Mouse (Mus musculus): Measurements from ENCODE around the gene Ebna1bp2.

Ebna1bp2 gene

DNA sequence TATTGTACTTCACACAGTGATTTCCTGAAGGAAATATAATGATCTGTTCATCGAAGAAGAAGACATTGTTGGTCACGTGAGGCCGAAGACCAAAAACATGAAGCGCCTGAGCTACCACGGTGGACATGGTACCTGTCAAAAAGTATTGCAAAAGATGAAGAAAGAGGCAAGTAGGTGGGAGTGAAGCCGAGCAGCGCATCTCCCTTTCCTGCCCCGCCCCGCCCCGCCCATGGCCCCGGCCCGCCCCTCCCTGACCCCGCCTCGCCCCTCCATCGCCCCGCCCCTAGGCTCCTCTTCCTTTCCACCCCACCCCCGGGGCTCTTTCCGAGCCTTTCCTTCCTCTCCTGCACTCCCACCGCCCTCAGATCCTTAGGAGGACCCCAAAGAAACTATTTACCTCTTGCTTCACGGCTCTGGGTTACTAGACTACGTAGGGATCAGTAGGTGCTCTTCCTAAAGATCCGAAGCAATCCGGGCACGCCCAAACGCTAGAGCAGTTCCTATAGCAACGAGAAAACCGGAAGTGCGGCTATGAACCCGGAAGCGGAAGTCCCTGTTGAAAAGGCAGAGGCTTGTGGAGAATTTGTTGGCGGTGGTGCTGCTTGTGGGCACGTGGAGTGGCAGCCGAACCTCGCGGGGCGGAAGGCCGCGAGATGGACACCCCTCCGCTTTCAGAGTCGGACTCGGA, at the start of gene Ebna1bp2, which contains the start of gene Cfap57:
Gene Ebna1bp2, plus strand, starts transcription at position 521 of the 688 bp plus-strand sequence.
Gene Cfap57, minus strand, starts transcription at position 499 of the 688 bp plus-strand sequence.
- DNase-seq (ENCODE audit: low spot score in 2 of 2), result peak; percentile 90 to 95

DNA sequence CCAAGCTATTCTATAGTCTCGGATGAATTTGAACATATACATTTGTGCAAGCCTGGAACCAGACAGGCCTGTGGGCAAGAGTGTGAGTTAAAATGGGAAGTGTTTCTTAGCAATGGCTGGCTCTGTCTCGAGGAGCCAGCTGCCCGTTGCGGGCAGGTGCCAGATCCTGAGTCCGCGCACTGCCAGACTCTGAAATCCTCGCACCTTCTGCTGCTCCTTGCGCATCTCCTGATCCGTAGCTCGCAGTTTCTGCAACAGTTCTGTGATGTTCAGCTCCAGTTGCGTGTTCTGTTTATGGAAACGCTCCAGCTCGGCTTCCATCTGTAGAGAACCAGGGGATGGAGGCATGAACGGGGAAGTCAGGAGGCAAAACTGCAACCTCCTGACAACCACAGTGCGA, 49.2 kb upstream of the Ebna1bp2 start:
- DNase-seq (ENCODE audit: low spot score in 2 of 2), result peak; percentile 61 to 87

DNA sequence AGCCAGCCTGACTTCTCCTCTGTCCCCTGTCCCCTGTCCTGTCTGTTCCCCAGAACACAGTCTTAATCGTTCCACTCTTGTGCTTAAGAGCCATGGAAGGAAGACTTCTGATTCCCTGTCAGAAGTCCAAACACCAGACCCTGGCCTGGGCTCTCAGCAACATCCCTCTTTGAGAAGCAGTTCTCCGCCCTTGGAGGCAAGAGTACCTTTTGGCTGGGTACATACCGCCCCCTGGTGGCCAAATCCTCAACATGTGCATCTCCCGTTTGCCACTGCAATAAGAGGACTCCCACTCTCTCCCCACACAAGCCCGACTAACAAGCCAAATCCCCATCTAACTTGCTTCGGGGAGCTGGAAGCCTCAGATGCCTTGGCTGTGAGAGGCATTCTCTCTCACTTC, 44.5 kb upstream of the Ebna1bp2 start:
- DNase-seq (ENCODE audit: low spot score in 2 of 2), result peak; percentile 91

DNA sequence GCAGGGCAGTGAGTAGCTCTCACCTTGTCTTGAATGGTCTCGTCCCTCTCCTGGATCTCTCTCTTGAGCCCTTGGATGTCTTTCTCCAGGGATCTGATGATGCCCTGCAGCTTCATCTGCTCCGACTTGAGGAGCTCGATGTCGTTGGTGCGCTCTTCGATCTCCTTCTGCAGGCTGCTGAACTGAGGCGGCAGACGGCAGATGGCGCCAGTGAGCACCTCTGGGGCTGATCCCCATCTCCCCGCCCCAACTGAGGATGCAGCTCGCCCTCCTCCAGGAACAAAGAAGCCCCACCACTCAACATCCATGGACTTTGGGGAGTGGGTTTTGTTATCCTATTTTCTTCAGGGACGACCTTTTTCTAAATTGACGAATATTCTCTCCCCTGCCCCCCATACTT, 41.3 kb upstream of the Ebna1bp2 start:
- peak in 1 of 2 experiments; percentile 21 for DNase-seq (ENCODE audit: low spot score in 2 of 2)

DNA sequence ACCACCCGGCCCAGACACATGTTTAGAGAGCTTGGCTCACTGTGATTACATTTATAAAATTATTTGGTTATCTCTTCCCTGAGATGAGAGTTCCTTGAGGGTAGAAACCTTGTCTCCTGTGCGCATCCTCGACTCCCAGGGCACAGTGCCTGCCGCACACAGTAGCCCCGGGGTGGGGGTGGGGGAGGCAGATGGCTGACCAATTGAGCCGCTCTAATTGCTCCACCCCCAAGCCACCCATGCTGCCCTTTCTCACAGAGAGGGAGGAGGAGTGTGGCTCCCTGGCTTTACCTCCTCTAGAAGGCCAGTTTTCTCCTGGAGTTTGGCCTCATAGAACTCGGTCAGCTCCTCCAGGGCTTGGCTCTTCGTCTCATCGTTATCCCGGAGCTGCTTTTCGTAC, 39.1 kb upstream of the Ebna1bp2 start:
- DNase-seq (ENCODE audit: low spot score in 2 of 2), result no peak

DNA sequence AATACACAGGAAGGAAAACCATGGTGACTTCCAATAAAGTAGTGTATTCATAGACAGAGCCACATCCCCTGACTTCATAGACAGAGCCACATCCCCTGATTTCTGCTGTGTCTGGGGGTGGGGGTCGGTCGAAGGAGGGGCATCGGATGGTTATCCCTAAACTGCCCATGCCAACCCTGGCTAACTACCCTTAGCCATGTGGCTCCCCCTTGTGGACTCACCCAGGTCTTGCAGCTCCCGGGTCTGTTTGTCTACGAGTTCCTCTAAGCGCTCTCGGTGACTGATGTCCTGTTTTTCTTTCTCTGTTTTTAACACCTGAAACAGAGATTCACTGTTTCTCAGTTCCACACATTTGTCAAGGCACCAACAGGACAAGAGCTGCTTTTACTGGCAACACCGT, 38.0 kb upstream of the Ebna1bp2 start:
- DNase-seq (ENCODE audit: low spot score in 2 of 2), result no peak

DNA sequence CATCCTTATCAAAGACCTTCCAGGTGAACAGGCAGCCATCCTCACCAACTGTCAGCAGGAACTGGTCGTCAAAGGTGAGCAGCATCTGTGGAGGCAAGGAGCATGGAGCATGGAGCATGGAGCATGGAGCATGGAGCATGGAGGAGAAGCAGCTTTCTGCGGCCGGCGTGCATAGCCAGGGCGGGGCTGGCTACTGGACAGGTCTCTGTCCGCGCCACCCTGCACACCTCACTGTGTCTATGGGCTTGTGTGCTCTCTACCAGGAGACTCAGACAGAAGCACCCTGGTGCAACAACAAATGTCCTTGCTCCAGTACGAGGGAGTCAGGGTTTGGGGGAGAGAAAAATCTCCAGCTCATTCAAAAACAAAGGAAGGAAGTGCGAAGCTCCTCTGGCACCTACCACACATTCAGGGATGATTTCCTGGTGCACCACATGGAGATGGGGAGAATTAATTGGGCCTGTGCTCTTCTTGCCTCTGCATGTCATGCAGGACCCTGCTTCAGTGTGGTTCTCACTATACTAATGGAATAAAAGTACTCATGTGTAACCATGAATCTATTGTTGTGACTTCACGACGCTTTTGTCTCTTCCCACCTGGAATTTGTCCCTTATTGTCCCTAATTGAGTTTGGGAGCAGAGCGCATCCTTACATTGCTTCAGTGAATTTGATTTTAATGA, 31.4 kb upstream of the Ebna1bp2 start:
- DNase-seq (ENCODE audit: low spot score in 2 of 2), result no peak

DNA sequence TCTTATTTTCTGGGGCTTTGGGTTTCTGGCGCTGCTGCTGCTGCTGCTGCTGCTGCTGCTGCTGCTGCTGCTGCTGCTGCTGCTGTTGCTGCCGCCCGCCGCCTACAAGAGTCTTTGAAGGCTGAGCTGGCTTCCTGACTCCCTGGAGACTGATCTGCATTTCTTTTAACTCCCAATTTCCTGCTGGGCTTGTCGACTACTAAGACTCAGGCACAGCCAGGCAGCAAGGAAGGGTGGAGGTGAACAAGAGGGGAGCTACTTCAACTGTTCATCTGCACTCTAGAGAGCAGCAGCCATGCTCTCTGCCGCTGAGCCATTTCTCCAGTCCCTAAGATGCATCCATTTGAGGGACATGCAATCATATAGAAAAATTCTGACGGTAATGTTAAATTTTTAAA, 30.9 kb upstream of the Ebna1bp2 start:
- no peak for DNase-seq (ENCODE audit: low spot score in 2 of 2)

DNA sequence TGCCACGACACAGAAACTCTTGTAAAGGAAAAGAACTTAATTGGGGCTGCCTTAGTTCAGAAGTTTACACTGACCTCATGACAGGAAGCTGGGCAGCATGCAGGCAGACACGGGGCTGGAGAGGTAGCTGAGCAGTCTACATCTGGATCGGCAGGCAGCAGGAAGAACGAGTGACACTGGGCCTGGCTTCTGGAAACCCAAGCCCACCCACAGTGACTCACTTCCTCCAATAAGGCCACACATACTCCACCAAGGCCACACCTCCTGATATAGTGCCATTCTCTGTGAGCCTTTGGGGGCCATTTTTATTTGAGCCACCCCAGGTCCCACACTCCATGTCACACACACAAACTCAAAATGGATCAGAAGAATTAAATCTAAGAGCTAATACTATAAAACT, 16.5 kb upstream of the Ebna1bp2 start:
- no peak for DNase-seq (ENCODE audit: low spot score in 2 of 2)

DNA sequence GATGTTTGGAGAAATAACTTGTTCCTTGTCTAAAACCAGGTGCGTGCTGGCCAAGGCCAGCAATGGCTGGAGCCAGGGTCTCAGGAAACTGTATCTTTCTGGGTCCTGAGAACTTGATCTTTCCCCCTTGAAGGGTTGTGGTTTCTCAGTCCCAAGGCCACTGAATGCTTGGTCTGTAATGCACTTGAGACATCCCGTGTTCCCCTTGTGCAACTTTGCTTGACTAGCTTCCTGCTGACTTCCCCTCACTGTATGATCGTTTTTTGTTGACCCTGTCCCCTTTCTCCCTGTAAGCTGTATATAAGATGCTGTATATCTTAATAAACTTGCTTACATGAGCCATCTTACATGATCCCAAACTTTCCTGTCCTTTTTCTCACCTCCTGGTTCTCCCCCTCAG, 10.8 kb upstream of the Ebna1bp2 start:
- DNase-seq (ENCODE audit: low spot score in 2 of 2), result no peak

DNA sequence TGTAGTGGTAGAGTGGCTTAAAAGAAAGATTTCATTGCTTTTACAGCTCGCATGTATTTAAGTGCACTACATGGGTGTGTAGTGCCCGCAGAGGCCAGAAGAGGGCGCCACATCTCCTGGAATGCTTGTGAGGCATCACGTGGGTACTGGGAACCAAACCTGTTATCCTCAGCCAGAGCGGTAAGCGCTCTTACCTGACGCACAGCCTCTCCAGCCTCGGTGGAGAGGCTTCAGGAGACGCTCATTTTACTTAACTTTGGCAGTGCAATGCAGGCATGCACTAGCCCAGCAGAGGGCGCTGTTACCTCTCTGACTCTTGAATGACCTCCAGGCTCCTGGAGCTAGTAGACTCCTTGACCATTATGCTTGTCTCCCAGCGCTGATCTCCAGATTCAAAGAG, 8.0 kb upstream of the Ebna1bp2 start:
- DNase-seq (ENCODE audit: low spot score in 2 of 2), result peak in 1 of 2 experiments; percentile 17

DNA sequence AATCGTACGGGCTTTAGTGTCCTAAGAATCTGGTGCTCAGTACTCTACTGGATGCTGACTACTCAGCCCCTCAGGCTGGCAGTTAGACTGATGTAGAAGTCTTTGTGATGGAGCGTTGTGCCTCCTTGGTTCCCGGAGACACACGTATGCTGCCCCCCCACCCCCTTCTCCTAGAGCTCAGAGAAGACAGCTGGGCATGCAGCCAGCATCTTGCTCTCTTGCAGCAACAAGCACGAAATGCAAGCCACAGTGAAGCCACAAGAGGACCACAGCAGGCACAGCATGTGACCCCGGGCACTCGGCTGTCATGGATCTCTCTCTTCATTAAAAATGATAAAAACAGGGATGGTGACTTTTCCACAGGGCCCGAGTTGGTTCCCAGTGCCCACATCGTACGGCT, 5.2 kb upstream of the Ebna1bp2 start:
- no peak for DNase-seq (ENCODE audit: low spot score in 2 of 2)

DNA sequence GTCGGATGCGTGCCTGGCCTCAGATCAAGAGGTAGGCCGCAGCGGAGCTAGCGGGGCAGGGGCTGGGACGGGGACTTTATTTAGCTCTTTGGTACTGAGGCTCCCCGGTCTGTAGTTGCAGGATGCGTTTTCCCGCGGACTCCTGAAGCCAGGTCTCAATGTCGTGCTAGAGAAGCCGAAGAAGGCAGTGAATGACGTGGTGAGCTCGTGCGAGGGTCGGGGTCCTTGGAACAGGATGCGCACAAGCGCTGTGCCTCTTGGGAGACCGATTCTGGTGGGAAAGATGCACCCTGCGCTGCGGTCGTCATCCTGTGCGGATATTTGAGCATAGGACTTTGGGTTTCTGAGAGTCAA, 345 bp downstream of the Ebna1bp2 start:
- DNase-seq (ENCODE audit: low spot score in 2 of 2), result no peak

DNA sequence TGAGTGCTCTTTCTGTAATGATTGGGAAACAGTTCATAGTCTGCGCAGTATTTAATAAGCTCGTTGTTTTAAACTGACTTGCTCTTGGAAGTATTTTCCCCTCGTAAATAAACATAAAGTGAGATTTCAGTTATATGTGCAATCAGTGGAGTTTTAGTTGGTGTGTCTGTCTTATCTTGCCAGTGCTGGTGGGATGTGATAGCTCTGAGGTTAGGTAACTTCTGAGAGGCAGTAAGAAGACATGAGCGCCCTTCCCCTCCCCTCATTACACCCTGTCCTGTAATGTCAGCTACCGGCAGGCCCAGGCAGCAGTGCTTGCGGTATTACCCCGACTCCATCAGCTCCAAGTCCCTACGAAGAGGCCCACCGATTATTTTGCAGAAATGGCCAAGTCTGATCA, 1.2 kb downstream of the Ebna1bp2 start:
- no peak for DNase-seq (ENCODE audit: low spot score in 2 of 2)

DNA sequence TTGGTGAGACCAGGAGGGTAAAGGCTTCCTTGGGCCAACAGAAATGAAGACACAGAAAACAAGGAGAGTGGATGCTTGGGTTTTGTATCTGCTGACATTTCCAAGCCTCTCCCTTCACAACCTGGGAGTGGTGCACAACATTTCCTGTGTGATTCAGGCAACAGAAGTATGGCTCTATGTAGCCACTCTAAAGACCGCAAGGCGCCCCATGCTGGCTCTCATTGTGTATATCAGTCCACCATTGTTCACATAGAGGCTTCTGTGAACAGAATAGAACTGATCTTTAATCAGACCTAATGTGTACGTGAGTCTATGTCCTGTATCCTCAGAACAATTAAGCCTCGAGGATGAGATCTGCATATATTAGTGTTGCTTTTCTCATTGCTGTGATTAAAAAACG, 9.7 kb downstream of the Ebna1bp2 start:
- DNase-seq (ENCODE audit: low spot score in 2 of 2), result no peak

DNA sequence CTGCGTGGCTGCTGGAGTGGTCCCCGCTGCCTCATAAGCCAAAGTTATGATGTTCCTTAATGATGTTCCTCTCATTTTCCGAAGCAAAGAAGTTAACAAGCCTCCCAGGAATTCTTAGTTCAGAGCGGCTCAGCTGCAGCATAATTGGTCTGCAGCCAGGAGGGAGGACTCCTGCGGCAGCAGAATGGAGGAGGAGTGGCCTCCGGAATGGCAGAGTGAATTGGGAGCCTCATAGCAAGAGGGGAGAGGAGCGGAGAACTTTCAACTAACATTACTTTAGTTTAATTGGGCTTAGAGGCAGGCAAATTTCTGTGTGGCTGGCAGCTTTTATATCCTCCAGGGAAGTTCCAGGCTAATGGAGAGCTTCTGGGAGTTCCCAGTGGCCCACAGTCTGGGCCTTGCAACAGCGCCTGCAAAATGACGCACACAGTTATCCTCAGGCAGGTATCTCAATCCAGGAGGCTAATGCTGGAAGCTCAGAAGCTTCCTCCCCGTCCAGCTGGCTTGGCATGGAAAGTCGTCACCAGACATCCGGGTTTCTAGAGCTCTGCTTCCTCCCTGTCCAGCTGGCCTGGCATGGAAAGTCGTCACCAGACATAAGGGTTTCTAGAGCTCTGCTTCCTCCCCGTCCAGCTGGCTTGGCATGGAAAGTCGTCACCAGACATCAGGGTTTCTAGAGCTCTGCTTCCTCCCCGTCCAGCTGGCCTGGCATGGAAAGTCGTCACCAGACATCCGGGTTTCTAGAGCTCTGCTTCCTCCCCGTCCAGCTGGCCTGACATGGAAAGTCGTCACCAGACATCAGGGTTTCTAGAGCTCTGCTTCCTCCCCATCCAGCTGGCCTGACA, 22.0 kb downstream of the Ebna1bp2 start:
- DNase-seq (ENCODE audit: low spot score in 2 of 2), result peak; percentile 5 to 13

DNA sequence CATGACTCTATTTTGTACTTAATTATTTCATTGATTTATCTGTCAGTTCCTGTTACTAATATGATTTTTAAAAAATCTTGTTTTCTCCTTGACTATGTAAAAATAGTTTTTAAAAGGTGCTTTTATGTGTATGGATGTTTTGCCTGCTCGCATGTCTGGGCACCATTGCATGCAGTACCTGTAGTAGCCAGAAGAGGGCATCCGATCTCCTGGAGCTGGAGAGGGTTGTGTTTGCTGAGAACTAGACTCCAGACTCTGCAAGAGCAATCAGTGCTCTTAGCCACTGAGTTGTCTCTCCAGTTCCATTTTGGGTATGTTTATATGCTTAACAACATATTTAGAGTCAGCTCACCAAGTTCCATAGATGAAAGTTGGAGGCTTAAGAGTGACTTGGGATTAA, 24.6 kb downstream of the Ebna1bp2 start:
- peak; percentile 58 to 67 for DNase-seq (ENCODE audit: low spot score in 2 of 2)

DNA sequence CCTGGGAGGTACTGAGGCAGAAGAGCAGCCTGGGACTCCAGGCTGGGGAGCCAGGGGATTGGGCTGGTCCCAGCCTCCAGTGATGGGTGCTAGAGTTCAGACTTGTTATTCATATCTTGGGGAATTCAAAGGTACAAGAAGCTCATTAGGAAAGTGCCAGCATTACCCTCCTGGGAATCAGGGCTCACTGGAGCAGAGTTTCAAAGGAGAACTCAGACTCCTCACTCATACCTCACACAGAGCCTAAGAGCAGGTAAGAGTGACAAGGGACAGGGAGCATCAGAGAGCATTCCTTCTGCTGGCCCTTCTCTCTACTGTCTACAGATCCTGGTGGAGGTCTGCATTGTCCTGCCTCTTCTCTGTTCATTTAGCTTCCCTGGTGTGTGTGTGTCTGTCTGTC, 38.1 kb downstream of the Ebna1bp2 start, which contains the start of gene Olfr62:
Gene Olfr62, plus strand, starts transcription at position 301 of the 400 bp plus-strand sequence.
- no peak for DNase-seq (ENCODE audit: low spot score in 2 of 2)
